Mouse (Mus musculus) spleen, postnatal 4 days (tissue): ENCODE measurements at regions not wholly inside any gene's neighbourhood (a gene's known extent, or its start where the extent isn't known, plus 50 kb on each side); places are given as distances from the start of the nearest gene placed in this dataset.

Experiments
- DNase-seq, 2 experiments: peaks; one replicate each; pipeline ENCODE4 v3.0.0; 2022; ENCODE audit warnings: low spot score in 2 of 2

DNA sequence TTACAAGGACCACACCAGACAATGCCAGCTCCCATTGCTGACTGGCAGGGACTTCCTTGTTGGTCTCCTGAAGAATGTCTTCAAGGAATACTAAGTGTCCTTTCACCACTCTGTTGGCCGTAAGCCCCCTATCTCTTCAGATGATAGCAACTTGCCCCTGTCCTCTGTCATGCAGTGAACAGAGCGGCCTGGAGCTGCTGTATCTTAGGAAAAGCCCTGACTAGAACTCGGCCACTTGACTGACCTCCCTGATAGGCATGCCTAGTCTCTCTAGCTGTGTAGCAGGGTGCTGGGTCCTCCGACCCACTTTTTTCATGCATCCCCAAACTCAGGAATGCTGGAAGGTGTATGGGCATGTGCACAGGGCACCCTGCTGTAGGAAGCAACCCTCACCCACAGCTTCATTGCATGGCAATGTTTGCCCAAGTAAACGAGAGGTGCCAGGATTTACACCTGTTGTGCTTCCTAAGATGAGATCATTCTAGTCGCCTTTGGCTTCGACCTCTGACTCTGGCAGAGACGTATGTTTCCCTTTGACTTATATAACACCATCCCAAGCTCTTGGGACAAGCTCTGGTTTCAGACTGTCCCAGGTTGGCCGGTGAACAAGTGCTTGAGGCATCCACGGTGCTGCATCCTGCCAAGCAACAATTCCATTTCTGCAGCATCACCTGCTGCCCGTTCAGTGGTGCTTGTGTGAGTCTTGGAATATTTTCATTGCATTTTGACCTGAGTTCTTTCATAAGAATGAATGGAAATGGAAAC is 145.1 kb downstream of the Zfp36l1 start:
- no peak for DNase-seq

DNA sequence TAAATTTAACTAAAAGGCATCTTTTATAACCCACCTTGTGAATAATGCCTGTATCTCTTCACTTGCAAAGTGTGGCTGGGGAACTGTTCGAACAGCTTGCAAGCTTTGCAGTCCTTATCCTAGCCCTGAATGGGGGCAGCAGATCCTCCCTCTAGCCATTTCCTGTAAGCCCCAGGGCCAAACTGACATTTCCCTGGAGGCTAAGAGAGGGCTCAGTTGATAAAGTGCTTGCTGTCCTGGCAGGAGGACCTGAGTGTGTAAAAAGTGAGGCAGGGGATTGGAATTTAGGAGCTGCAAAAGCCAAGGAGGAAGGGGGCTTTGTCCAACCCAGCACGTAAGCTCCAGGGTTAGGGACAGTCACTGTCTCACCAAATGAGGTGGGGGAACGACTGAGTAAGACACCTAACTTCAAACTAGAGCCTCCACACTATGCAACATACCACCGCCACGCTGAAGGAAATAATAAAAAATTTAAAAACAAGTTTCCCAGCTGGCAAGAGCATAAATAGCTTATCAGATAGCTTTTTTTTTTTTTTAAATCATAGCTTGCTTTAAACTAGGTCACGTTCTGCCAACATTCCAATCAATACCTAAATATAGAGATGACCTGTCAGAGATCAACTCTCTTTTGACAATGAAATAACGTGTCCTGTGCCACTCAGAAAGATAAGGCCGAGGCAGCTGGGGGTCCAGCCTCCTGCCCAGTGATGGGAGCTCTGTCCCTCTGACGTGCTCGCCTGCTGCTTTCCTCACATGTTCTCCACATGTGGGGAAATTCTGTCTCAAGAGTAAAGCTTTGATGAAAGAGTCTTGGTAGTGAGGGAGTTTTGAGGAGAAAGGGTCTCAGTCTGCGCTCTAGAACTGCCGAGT is 146.0 kb downstream of the Zfp36l1 start:
- DNase-seq, result no peak

DNA sequence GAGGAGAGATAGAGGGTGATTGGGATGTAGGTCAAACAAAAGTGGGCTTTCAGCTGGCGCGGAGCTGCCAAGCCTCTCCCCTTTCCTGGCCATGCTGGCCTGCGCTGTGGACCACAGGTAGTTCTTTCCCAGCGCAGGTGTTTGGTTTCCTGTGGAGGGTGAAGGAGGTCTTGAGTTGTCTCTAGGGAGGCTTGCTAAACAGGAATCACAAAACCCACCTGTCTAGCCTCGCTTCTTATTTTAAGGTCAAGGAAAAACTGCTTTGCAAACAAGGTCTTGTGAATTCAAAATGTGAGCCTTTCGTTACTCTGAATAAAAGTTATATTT is 146.6 kb downstream of the Zfp36l1 start:
- no peak for DNase-seq

DNA sequence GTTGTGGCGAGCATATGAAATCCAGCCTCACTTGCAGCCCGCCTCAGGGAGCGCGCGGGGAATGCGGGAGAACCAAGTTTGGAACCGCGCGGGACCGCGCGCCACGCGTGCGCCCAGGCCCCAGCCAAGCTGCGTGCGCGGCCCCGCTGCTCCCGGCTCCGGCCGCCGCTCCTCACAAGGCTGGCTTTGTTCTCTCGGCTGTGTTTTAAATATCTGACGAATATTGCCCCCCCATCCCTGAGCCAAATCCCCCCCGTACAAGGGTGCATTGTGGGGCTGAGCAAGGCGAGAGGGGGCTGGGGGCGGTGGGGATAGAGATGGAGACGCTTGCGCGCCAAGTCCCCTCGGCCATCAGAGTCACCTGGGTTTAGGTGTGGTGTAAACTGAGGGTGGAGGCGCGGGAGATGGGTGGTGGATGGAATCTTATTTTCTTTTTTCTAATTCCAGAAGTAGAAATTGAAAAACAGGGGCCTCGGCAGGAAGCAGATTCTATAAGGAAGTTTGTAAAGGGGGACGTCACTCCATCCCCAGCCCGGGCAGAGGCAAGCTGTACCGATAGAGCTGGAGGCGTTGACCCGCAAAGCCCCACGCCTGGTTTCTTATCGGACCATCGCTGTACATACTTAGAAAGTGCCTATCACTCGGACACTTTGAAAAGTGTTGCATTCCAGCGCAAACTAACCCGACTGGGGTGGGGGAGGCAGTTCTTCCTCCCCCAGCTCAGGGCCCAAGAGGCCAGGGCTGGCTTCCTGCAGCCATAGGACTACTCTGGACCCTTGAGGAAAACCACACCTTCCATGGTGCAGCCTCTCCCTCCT is 147.1 kb downstream of the Zfp36l1 start:
- no peak for DNase-seq

DNA sequence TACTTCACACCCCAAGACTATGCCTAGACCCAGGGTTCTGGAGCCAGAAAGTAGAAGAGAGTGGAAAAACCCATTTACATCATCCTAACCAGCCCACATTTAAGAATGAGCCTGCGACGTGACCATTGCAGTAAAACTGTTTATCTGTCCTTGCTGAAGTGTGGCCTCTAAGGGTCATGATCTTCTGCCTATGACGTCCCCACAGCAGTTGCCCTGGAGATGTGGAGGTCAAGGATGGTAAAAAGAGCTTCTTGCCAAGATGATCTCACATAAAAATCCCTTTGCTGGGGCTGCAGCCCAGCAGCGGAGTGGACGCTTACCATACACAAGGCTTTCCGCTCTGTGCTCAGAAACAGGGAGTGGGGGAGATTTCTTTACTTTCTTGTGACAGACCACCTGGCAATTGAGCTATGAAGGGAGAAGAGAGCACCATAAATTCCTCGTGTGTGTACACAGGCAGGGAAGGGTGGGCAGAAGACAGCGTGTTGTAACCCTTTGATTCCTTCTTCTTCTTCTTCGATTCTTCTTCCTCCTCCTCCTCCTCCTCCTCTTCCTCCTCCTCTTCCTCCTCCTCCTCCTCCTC is 149.3 kb downstream of the Zfp36l1 start:
- no peak for DNase-seq

DNA sequence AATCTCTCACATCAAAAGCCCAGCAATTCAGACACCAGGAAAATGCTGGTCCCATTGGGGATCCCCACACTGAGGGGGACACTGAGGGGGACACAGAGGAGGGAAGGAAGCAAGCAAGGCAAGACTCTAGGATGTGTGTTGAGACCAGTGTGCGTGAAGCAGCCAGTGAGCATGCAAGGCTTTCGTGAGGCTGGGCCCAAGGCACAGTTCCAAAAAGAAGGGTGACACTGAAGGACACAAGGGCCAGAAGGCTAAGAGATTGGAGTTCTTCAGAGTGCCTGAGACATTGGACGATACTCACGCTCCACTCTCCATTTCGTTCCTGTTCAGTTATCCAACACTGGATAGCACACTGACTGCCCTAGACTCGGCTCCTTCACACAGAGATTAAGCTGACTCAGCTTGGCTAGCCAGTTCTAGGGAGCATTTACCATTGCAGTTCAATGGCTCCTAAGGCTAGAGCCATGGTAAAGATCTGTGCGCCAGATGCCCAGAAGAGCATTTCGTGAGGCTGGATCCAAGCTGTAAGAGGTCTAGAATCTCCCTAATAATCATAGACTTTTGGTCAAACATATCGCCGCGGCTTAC is 150.1 kb downstream of the Zfp36l1 start:
- DNase-seq, result no peak

DNA sequence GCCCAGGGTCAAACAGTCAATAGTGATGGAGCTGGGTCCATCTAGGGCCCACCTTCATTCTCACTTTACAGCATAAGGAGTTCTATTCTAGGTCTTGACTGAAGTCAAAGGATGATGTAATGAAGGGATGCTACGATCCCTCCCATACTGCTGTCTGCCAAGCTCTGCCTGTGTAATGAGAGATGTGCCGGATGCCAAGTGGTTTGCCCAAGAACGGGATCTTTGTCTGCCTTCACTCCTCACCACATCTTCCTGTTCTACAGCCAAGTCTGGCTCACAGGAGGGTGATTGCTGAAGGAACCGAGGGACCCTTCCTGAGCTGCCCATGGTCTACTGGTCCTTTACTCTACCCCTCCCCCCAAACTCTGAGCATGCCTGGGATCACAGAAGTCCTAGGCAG is 150.9 kb downstream of the Zfp36l1 start:
- no peak for DNase-seq

DNA sequence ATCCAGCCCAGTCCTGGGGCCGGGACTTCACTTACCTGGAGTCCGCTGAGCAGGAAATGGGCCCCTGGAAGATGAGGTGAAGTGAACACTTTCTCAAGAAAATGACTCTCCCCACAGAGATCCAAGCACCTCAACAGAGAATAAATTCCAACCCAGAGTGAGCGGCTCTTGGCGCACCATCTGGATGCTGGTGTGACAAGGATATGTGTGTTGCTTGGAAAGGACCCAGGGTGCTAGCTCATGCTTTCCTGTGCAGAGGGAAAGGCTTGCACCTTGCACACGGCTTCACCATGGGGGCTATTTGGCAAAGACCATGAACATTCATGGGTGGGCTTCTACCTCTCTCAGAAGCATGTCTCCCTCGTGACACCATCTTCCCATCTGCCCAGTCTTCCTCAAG is 151.7 kb downstream of the Zfp36l1 start:
- no peak for DNase-seq

DNA sequence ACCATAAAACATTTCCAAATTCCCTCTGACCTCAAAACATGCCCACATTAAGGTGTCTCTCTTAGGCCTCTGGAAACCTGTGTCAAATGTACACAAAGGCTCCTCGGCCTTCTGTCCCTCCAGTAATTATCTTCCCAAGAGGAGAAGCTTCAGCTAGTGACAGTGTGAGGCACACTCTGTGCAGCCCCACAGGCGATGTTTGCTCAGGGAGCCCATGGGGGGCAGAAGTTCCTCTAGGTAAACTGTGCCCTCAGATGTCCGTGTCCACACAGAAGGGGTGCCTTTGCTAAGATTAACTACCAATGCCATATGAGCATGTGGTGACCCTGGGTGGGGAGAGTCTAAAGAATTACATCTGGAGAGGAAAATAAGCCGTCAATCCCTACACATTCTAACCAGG is 152.4 kb downstream of the Zfp36l1 start:
- DNase-seq, result no peak

DNA sequence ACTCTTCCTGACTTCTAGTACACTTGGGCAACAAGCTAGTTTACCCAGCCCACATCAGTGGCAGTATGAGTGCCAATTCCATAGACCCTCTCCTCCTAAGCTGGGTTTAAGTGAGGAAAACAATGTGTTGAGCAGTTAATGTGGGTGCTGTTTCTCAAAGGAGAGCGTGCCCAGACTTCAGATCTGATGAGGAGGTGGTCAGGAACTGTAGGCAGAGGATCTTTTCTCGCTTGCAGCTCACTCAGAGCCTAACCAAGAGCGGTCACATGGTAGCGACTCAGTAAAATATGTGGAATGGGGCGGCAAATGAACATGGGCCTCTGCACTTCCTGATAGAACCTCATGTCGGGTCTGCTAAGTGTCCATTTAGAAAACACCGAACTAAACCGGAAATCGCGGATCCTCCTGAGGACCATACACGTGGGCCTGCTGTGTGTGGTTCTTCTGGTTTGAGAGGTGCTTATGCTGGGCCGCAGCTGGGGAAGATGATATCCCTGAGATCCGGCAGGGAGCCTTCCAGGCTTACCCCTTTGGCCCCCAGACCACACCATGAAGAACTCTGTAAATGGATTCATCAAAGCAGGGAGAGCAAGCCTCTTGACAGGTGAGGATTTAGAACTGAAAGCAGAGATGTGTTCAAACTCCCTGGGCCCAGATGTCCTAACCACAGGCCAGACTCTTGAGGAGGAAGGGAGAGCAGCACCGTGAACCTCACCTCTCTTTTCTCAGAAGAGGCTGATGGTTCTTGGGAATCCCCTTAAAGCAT is 153.1 kb downstream of the Zfp36l1 start:
- no peak for DNase-seq

DNA sequence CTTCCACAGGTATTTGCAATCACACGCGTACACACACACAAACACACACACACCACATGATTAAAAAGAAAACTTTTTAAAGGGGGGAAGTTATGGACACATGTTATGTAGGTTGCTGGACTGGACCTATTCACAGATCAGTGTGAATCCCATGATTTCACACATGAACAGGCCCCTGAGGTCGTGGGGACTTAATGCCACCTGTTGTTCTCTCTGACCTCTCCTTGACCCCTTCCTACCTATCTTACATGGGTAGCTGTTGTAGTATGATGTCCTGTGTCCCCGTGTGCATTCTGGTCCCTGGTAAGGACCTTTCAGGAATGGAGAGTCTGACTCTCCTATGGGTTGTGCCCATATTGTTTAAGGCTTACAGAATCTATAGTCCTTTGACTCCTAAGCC is 155.6 kb downstream of the Zfp36l1 start:
- no peak for DNase-seq

DNA sequence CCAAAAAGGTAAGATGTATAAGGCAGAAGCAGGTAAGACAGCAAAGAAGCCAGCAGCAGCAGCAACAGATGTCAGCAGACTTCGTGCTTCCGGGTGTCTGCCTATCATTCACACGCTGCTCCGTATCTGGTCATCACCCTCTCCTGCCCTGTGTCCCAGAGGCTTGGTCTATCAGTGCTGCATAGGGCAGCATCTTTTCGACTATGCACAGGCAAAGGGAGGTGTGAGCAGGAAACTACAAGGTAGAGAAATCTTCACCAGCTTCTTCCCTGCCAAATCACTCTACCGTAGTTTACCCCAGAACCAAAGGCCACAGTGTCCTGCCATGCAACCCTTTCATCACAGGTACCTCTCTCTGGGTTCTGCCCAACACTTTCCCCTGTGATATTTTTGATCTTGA is 156.5 kb downstream of the Zfp36l1 start:
- DNase-seq, result no peak

DNA sequence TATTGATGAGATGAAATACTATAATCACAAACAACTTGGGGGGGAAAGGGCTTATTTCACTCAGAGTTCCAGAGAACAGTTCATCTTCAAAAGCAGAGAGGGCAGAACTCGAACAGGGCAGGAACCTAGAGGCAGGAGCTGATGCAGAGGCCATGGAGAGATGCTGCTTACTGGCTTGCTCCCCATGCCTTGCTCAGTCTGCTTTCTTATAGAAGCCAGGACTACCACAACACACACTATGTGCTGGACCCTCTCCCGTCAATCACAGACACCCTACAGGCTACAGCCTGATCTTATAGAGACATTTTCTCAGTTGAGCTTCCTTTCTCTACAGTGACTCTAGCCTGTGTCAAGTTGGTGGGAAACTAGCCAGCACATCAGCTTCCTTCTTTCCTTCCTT is 157.3 kb downstream of the Zfp36l1 start:
- no peak for DNase-seq

DNA sequence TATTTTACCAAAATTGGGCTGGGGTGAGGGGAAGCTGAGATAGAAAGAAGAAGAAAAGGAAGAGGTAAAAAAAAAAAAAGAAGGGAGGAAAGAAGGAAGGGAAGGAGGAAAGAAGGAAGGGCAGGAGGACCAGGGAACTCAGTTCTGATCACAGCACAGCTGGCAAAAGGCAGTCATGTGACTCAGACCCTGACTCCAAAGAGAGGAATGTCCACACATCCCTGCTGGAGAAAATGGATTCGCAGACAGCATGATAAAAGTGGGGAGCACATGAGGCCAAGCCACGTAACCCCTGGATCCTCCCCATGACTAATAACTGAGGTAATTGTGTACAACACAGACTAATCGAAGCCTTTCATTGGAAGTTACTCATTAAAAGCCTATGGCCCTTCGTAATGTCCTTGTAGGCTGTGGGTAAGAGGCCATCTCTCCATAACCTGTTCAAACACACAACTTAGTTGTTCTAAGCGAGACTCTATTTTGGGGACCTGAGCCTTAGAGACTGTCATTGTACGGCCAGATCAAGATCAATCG is 162.2 kb downstream of the Zfp36l1 start:
- DNase-seq, result no peak

DNA sequence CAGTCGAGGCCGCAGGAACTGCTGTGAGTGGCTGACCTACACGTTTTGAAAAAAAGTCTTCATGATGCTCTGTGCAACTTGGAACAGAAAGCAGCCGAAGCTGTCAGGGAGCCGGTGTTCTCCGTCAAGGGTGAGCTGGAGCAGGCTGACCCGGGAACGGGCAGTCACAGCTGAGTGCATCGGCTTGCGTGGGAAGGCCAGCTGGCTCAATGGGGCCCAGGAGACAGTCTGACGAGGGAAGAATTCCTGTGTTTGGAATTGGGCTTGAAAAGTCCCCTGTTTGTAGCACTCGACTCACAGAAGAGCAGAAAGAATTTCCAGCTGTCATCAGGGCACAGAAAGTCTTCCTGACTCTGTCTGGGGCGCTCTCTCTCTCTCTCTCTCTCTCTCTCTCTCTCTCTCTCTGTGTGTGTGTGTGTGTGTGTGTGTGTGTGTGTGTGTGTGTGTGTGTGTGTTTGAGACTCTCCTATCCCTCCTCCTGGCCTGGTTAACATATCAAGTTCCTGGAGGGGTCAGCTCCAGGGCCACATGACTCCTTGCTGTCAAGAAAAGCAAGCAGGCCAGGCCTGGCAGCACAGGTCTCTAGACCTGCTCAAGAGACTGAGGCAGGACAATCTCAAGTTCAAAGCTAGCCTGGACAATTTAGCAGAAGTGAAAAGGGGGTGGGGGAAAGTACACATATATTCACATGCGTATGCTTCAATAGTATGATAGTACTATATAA is 163.6 kb downstream of the Zfp36l1 start:
- no peak for DNase-seq

DNA sequence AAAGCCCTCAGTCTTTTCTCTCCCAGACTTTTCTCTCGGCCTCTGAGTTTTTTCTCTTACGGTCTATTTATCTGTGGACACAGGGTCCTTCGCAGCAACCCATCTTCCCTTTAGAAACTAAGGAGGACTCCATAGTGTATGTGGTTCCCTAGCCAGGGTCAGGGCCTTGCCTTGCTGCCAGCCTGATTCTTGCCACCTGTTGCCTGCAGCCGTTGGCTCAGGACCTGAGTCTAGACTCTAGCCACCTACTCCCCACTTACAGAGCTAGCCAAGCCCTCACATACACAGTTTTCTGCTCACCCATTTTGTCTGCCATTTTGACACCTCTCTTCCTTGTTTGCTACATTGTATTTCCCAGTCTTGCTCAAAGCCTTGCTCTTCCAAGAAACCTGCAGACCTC is 165.2 kb downstream of the Zfp36l1 start:
- DNase-seq, result no peak

DNA sequence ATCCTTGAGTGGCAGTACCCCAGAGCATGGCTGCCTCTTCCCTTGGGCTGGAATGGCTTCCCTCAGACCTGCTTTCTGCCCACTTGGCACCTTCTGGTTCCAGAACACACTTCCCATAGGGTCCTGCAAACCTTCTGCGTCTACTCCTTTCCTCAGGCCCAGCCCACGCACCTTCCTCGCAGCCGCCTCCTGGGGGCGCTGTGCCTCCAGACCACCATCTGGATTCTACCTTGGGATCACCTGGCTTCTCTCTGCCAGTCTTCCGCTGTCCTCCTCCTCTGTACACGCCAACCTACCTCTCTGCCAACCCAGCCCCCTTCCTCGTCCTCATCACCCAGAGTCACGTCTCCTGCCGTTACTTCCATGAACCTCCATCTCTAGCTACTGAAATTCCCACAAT is 166.0 kb downstream of the Zfp36l1 start:
- DNase-seq, result peak in 1 of 2 experiments; percentile 72

DNA sequence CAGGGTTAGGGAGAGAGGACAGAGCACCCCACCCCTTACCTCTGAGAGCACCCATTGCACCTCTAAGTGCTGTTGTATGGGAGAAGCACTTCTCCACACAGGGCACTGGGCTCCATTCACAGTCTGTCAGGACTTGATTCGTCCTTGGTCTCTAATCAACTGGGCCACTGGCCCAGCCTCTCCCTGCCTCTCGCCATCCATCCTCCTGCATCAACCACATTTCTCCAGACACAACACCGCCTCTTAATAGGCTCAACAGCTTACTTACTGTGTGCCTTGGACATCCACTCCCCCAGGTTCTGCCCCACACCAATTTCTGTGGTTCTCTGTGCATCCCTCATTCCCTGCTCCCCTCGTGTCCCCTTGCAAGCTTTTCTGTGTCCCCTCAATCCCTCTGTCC is 166.9 kb downstream of the Zfp36l1 start:
- DNase-seq, result no peak

DNA sequence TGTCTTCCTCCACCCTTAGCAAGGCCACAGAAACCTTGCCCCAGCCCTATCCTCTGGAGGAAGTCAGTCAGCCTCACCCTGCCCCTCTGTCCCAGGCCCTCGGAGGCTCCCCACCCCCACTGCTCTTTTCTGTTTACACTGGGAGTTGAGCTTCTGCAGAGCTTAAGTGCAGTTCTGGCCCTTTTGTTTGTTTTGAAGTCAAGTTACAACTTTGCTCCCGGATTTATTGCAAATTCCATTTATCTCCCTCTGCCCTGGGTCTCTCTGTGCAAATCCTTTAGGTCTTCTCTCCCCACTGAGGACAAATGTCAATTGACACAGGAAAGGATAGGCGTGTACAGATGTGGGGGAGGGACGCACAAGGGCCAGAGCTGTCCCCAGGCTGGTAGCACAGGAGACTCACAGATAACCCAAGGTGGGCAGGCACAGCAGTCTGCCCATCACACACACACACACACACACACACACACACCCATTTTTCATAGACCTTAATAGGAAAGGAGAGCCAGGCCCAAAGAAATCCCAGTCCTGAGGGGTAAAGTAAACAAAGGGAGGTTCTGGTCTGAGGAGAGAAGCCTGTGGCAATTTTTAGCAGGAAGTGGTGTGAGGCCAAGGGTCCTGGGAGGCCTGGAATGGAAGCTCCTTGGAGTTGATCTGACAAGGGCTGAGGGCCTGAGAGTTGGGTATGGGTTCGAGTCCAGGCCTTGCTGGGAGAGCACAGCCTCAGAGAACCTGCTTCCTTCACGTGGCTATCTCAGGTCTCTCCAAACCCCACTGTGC is 167.9 kb downstream of the Zfp36l1 start:
- no peak for DNase-seq
